Mouse (Mus musculus) right cerebral cortex, postnatal 14 days (tissue): ENCODE measurements at regions not wholly inside any gene's neighbourhood (a gene's known extent, or its start where the extent isn't known, plus 50 kb on each side); places are given as distances from the start of the nearest gene placed in this dataset.
A peak's percentile ranks its signal among the peaks of the same experiment; 100 is the strongest.
"Not testable (repeated sequence)": the region's sequence is repeated elsewhere in the genome, so short reads cannot be mapped to it uniquely, and the experiment has no call there.

Experiments
- DNase-seq: peaks from one replicate; pipeline ENCODE4 v3.0.0; 2022

DNA sequence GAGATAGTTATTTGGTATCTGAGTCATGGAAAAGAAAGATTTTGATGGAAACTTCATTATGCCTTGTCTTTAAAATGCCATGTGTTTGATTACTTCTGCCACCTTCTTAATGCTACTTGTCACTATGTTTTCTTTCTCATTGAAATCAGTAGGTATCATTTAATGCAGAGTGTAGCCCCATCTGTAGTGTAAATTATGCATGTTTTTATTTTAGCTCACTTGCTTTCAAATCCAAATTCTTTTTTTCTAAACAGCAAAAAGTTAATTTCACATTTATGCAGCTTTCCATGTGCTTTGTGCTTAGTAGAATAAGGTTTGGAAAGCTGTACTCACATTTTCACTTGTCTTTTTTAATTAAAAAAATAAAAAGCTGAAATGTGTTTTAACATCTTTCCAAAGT is 748.0 kb upstream of the Epha7 start:
- no peak for DNase-seq

DNA sequence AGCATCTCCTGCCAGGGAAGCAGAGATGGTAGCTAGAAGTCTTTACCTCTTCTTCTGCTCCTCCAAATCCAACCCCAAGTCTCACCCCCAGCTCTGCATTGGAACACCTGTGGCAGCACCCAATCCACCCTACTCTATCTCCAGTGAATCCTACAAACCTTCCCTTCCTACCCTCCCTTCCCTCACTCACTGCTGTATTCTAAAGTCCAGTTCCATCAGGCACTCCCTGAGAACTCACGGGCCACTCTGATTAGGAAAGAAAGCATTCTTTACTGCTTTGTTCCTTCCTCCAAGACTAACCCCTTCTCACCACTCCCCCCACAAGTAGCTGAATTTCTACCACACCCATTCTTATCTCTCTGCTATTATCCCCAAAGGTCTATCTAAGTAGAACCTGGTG is 747.1 kb upstream of the Epha7 start:
- no peak for DNase-seq

DNA sequence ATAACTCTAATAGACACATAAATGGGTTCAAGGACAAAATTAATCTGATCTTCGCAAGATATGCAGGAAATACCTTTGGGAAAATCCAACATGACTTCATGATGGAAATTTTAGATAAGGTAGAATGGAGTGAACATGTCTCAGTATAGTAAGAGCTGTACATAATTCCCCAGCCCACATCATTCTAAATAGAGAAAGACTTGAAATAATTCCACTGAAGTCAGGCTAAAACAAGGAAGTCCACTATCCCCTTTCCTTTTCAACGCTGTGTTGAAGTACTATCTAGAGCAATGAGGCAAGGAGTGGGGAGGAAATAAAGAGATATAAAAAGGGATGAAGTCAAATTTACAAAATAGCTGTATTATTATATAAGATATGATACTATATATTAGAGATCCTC is 733.9 kb upstream of the Epha7 start:
- DNase-seq, result no peak

DNA sequence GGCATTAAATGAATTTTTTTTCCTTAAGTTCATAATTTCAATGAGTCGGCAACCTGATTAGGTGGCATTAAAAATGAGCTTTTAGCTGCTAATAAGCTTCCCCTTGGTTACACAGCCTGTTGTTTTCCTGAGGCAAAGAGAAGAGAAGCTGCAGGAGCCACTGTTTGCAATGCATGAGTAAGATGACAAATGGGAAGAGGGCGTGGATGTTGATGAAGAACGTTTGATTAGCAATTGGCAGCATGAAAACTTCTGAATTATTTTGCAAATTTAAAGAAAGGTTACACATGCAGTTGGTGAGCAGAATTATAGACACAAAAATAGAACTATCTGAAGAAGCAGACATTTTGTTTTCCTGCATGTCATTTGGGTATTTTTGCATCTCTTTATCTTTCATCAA is 720.1 kb upstream of the Epha7 start:
- DNase-seq, result no peak

DNA sequence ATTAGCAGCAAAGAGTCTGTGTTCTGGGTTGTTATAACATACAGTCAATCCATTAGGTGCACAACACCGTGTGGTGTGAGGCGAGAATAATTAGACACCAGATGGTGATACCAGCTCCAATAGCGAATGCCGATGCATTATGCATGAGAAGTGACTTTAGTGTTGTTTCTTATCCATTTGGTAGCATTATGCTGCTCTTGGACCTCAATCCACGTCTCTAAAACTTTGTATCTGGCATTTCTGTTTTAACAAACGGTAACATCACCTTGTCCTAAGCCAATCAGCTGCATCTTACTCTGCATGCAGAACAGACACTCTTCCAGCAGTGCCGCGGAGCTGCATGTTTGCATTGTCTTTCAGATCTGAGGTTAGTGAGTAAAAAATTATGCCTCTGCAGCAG is 669.8 kb upstream of the Epha7 start:
- peak; percentile 3 for DNase-seq

DNA sequence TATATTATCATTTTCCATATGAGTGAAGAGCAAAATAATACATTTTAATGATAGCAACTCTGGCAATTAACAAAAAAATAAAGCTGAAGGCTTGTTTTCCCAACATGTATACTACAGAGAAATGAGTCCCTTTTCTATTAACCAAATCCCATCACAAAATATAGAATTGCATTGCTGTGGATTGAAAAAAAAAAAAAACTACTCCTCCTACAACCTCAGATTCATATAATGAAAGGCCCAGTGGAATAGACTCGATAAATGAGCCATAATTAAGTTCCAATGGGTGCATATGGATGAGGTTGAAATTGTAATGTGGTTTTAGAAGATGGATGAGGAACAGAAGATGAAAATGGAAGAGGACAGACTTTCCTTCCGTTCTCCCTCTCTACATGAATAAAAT is 657.8 kb upstream of the Epha7 start:
- DNase-seq, result no peak

DNA sequence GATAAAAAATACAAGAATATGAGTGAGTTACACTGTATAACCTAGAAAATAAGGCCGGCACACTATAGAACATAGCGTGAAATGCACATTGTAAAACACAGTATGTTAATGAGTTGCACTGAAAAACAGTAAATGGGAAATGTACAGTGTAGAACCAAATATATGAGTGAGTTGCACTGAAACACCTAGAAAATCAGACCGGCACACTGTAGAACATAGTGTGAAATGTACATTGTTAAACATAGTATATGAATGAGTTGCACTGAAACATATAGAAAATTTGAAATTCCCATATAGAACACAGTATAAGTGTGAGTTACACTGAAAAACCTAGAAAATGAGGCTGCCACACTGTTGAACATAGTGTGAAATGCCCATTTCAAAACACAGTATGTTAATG is 636.2 kb upstream of the Epha7 start:
- peak; percentile 3 for DNase-seq

DNA sequence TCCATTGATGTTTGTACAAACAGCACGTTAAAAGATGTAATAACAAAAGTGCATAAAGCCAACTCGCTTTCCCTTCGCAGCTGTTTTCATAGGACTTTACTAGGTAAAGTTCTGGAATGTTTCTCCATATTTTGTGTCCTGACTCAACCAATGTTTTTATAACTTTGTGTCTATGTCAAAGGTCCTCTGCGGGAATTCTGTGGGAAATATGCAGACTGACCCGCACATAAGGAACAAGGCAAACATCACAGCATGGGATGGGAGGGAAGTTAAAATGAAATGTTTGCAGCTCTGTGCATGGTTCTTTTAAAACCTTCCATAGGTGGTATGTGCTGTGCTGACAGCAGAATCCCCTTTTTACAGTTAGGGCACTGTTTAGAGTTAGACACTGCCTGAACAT is 622.1 kb upstream of the Epha7 start:
- no peak for DNase-seq

DNA sequence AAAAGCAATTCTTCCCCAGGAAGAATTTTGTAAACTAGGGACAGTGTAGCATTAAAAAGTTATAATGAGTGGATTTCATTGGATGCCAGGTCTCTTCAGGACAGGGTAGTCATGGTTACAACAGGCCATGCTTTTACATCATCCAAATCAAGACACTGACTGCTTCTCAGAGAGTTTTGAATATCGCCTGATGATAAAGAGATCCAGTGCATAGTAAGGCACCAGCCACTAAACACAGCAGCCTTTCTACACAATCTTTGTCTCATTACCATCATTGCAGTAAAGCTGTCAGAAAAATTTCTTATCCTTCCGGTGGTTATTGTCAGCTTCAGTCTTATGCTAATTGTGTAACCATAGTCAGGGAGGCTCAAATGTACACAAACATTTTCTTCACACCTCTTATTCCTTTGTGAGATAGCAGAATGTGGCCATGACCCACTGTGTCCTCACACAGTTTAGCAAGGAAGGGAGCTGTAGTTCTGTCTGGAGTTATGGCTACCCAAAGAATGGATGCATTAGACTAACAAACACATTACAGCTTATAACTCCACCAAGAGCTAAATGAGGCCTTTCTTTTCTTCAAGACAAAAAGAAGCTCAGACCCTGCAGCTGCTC is 585.2 kb upstream of the Epha7 start:
- no peak for DNase-seq

DNA sequence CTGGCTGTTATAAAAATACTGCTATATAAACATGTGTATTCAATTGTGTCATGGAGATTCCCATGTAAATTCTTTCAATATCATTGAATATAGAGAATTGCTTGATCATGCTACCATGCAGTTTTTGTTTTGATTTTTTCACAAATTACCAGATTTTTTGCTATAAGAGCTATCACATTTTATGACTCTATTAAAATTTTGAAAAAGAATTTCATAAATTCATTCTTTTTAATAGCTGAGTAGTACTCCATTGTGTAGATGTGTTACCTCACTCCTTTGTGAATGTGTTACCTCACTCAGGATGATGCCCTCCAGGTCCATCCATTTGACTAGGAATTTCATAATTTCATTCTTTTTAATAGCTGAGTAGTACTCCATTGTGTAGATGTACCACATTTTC is 577.4 kb upstream of the Epha7 start:
- not testable (repeated sequence) for DNase-seq

DNA sequence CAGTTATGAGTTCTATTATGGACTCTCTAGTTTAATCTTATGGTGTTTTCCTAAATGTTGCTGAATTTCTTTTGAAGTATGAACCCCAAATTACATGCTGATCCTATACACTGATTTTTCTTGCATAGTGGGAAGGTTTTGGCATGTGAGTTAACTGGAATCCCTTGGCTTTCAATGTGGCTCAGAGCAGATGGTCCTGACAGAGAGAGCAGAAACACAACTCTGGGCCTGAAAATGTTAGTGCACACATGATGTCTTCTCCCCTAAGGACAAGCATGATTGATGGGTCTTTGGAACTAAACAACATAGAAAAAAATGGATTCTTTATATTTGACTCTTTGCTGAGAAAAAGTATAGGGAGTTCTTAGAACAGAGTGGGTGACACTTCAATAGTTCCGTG is 570.7 kb upstream of the Epha7 start:
- DNase-seq, result no peak
